Mouse (Mus musculus): Measurements from ENCODE around the gene Aspscr1.

Gene Aspscr1

GRCm38 (mm10) chr11:120731395-120731794 is 58.6 kb downstream of the Aspscr1 start:
- no peak for DNase-seq (ENCODE audit: extremely low spot score, low read depth, low spot score)

- DNase-seq (ENCODE audit: extremely low spot score, low read depth, low spot score): no peak
Observed at GRCm38 (mm10) chr11:120731858-120732680, 59.3 kb downstream of the Aspscr1 start, which contains the start of gene Cbr2. TSS of gene Cbr2 (minus strand) at chr11:120732114.

GRCm38 (mm10) chr11:120733521-120733920 is 60.7 kb downstream of the Aspscr1 start:
- no peak for DNase-seq (ENCODE audit: extremely low spot score, low read depth, low spot score)

DNA sequence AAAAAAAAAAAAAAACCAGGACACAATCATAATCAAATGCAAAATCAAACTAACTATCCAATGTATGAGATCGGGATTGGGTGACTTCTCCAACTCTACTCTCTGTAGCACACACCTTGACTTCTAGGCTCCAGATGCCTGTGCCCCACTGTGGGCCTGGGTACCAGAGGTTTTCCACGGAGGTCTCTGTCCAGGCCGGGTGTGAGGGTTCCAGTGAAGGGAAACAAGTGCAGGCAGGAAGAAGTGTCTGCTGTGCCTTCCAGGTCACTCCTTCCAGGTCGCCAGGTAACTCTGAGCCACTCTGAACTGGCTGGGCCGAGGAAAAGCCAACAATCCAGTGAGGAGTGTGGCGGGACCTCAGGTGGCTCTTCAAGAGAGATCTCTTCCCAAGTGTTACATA is 63.7 kb downstream of the Aspscr1 start:
- DNase-seq (ENCODE audit: extremely low spot score, low read depth, low spot score): no peak

DNA sequence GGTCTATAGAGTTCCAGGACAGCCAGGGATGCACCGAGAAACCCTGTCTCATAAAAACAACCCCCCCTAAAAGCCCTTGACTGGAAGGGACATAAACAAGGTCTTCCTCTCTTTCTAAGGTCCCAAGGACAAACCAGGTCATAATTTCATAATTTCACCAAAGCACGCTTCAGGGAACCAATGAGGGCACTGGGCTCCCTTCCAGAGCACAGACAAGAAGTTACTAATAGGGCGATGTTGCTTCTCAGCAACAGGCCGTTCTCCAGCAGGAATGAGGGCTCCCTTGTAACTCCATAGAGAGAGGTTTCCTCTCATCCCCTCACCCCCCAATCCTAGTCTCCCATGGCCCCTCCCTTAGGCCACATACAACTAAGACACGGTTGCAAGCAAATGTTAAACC is 68.2 kb downstream of the Aspscr1 start:
- DNase-seq (ENCODE audit: extremely low spot score, low read depth, low spot score): no peak

- DNase-seq (ENCODE audit: extremely low spot score, low read depth, low spot score): no peak
Observed at GRCm38 (mm10) chr11:120744121-120744701, 71.4 kb downstream of the Aspscr1 start.

DNA sequence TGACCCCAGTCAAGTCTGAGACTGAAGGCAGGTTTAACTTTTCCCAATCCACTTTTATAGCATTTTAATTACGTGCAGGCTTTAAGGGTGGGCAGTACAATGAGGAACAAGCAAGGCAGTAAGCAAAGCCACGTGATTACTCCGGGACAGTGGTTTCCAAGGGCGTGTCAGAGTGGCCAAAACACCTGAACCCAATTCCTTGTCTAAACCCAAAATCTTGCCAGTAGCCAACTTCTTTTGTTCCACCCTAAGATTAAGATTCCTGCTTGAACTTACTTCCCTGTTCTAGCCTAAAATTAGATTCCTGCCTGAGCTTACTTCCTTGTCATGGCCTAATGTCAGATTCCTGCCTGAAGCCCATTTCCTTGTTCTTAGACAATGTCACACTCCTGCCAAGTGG is 75.2 kb downstream of the Aspscr1 start:
- no peak for DNase-seq (ENCODE audit: extremely low spot score, low read depth, low spot score)

DNA sequence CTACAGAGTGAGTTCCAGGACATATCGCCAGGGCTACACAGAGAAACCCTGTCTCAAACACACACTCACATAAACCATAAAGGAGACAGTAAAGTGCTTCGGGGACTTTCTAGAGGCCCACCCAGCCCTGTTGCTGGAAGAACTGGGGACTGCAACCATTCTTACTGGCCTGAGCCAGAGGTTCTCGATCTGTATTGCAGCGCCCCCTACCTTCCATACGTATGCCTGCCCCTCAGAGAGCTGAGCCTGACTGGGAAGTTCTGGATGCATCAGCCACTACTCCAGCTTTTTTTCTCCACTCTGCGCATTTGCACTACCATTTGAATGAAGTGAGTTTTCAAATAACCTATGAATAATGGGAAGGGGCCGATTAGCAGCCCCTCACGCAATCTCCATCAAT is 76.7 kb downstream of the Aspscr1 start:
- no peak for DNase-seq (ENCODE audit: extremely low spot score, low read depth, low spot score)

- DNase-seq (ENCODE audit: extremely low spot score, low read depth, low spot score): no peak
Observed at GRCm38 (mm10) chr11:120751606-120752005, 78.8 kb downstream of the Aspscr1 start.
